Mouse (Mus musculus) C2C12 (cell line): ENCODE results near the gene B3galt1. TPM values are rescaled to one million over a fixed set of nuclear protein-coding genes. Genes with fewer than 3 reads are reported as not detected.

Experiments used
- H3K27me3 ChIP-seq: one replicate; pipeline ENCODE4 v1.6.1; 2011; ENCODE audit not compliant: control insufficient read depth, insufficient read depth, insufficient read length
- H3K36me3 ChIP-seq: one replicate; pipeline ENCODE4 v1.6.1; 2011; ENCODE audit not compliant: control insufficient read depth, insufficient read depth
- H3K4me3 ChIP-seq: one replicate; pipeline ENCODE4 v1.5.1; 2011; ENCODE audit warnings: mild to moderate bottlenecking, control low read depth; ENCODE audit not compliant: poor library complexity, insufficient read depth, severe bottlenecking
- H3K79me2 ChIP-seq: one replicate; pipeline ENCODE4 v1.6.1; 2011; ENCODE audit not compliant: control insufficient read depth, insufficient read depth
- H3K79me3 ChIP-seq: one replicate; pipeline ENCODE4 v1.6.1; 2011; ENCODE audit warnings: low read depth, control low read depth
- H3ac ChIP-seq: one replicate; pipeline ENCODE3; 2011; ENCODE audit warnings: low read depth; ENCODE audit not compliant: control insufficient read depth, insufficient read length
- CEBPB ChIP-seq: IDR thresholded peaks from one replicate; pipeline ENCODE4 v1.6.1; 2011; ENCODE audit warnings: low read depth, mild to moderate bottlenecking, control low read depth, moderate library complexity
- CTCF ChIP-seq: IDR thresholded peaks from one replicate; pipeline ENCODE4 v1.5.1; 2011; ENCODE audit not compliant: control insufficient read depth, insufficient read depth, insufficient read length
- FOSL1 ChIP-seq: IDR thresholded peaks from one replicate; pipeline ENCODE4 v1.8.0; 2011; ENCODE audit warnings: mild to moderate bottlenecking, low read length; ENCODE audit not compliant: poor library complexity, insufficient read depth, severe bottlenecking
- MAX ChIP-seq: IDR thresholded peaks from one replicate; pipeline ENCODE4 v1.6.1; 2011; ENCODE audit warnings: mild to moderate bottlenecking, control low read depth
- MYOD1 ChIP-seq: IDR thresholded peaks from one replicate; pipeline ENCODE4 v1.6.1; 2011; ENCODE audit warnings: low read depth; ENCODE audit not compliant: control insufficient read depth, insufficient read length
- MYOG ChIP-seq: IDR thresholded peaks from one replicate; pipeline ENCODE4 v1.6.1; 2011; ENCODE audit not compliant: control insufficient read depth, insufficient read length; ENCODE audit errors: extremely low read depth
- USF1 ChIP-seq: IDR thresholded peaks from one replicate; pipeline ENCODE4 v1.6.1; 2011; ENCODE audit warnings: low read depth, mild to moderate bottlenecking, control low read depth, moderate library complexity
- polyA plus RNA-seq: library from polyadenylated mRNA; unstranded; fragments of >200 nt; fragmentation: generic; extraction: Trizol; gene quantifications from one replicate; pipeline ENCODE4 v1.2.1, GENCODE M21; 2012; ENCODE audit warnings: missing spikeins

Gene B3galt1
- polyA plus RNA-seq, 1 experiment, result 1.4 TPM

- H3K79me2 ChIP-seq, result no peaks in the 10 kb centered on the region
- H3K79me3 ChIP-seq, result no peaks in the 10 kb centered on the region
- TF ChIP-seq USF1 (no peak), CEBPB (no peak), MYOD1 (no peak), MYOG (no peak), FOSL1 (no peak), CTCF (no peak), MAX (no peak)
- H3ac ChIP-seq, result no peak overlapping the region
- H3K27me3 ChIP-seq, result no peaks in the 10 kb centered on the region
- H3K4me3 ChIP-seq, result no peak overlapping the region
- H3K36me3 ChIP-seq, result no peaks in the 10 kb centered on the region
Observed at GRCm38 (mm10) chr2:67657372-67657771, 91.7 kb downstream of the B3galt1 start.

DNA sequence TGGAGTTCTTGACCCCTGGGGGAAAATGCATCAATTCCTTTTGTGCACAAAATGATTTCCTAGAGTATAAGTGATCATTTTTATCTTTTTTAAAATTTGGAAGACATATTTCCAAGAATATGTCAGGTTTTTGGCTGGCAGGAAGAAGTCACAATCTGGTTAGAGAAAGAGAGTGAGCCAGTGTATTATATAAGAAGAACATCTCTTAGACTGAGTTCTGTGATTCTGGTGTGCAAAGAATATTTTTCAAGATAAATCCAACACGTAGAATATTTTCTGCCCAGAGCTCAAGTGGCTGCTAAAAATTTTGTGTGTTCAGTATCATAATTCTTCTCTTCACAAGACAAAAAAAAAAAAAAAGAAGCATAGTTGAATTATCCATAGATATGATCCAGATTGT, 92.4 kb downstream of the B3galt1 start:
- Histone ChIP-seq H3K79me3 (no peaks in the 10 kb centered on the region), H3K27me3 (no peaks in the 10 kb centered on the region), H3ac (no peak overlapping the region), H3K36me3 (no peaks in the 10 kb centered on the region), H3K4me3 (no peak overlapping the region), H3K79me2 (no peaks in the 10 kb centered on the region)
- TF ChIP-seq CTCF, result no peak

DNA sequence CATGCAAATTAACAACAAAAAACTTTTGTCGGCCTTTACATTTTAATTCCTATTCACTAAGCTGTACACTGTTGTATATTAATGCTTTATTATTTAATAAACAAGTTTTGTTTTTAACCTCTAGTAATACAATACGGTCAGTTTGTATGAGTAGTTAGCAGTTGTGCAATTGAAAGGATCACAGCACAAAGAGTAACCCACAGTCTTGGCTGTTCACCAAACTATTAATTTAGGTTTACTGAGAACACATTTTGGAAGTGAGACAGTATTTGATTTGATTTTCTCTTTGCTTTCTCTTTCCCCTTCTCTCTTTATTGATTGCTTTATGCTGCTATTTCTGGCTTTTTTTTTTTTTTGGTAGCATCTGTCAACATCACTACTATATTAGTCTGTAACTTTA, 106.0 kb downstream of the B3galt1 start:
- no peaks in the 10 kb centered on the region for H3K27me3 ChIP-seq
- H3K4me3 ChIP-seq, result no peak overlapping the region
- H3K79me2 ChIP-seq, result no peaks in the 10 kb centered on the region
- no peak for TF ChIP-seq USF1
- no peak for TF ChIP-seq CTCF
- TF ChIP-seq CEBPB, result peak; percentile 92
- TF ChIP-seq MYOG, result no peak
- TF ChIP-seq MYOD1, result no peak
- TF ChIP-seq MAX, result no peak
- TF ChIP-seq FOSL1, result no peak
- H3K36me3 ChIP-seq, result no peaks in the 10 kb centered on the region
- no peak overlapping the region for H3ac ChIP-seq
- H3K79me3 ChIP-seq, result no peaks in the 10 kb centered on the region

DNA sequence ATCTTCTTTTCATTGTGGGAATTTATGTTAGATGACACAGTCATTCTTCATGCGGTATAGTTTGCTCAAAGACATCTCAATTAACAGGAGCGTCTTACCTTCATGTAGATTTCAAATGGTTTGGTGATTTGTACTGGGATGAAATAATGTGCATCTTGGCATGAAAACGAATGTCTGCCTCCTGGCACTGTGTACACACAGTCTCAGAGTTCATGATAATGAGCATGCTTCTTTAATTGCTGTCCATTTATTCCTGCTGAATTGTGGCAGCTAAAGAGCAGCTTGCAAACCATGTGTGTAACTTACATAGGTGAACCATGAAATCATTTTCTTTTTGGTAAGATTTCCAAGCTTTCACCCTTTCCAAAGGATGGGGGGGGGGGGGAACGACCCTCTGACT, 112.0 kb downstream of the B3galt1 start:
- Histone ChIP-seq H3K4me3 (no peak overlapping the region), H3K27me3 (no peaks in the 10 kb centered on the region), H3K79me3 (no peaks in the 10 kb centered on the region), H3K79me2 (no peaks in the 10 kb centered on the region), H3ac (no peak overlapping the region), H3K36me3 (no peaks in the 10 kb centered on the region)
- TF ChIP-seq CTCF, result no peak
- no peak for TF ChIP-seq MYOD1
- no peak for TF ChIP-seq MAX

DNA sequence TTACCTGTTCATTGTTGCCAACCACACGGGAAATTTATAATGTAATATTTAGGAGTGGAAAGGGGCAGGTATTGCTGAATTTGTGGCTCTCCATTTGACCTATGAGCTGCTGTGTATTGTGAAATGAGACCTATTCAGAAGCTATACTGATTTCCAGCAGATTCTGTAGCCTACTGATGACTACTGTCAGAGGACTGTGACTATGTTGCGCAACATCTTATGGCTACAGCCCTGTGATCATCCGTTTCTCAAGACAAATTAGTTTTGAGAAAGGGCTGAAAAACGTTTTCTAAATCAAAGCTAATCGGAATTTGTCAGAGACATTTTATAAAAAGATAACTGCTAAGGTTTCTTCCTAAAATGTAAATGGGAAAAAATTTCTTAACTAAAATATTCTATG, 158.6 kb downstream of the B3galt1 start:
- no peaks in the 10 kb centered on the region for H3K27me3 ChIP-seq

GRCm38 (mm10) chr2:67730771-67731170, 165.1 kb downstream of the B3galt1 start:
- no peaks in the 10 kb centered on the region for H3K36me3 ChIP-seq
- H3K79me2 ChIP-seq, result no peaks in the 10 kb centered on the region
- no peak overlapping the region for H3K4me3 ChIP-seq
- H3ac ChIP-seq, result no peak overlapping the region
- TF ChIP-seq MAX (no peak), USF1 (no peak), CEBPB (no peak)
- no peaks in the 10 kb centered on the region for H3K27me3 ChIP-seq
- no peaks in the 10 kb centered on the region for H3K79me3 ChIP-seq

More for the DNA sequence above, 158.6 kb downstream of the B3galt1 start:
- no peaks in the 10 kb centered on the region for H3K79me3 ChIP-seq
- H3K79me2 ChIP-seq, result no peaks in the 10 kb centered on the region
- no peak overlapping the region for H3K4me3 ChIP-seq
- no peak overlapping the region for H3ac ChIP-seq
- no peaks in the 10 kb centered on the region for H3K36me3 ChIP-seq
- TF ChIP-seq CEBPB, result peak; percentile 77
- no peak for TF ChIP-seq MAX

GRCm38 (mm10) chr2:67751585-67751984, 185.9 kb downstream of the B3galt1 start:
- no peak for TF ChIP-seq MYOG
- no peak for TF ChIP-seq CEBPB
- no peak for TF ChIP-seq USF1
- TF ChIP-seq MYOD1, result no peak
- no peak for TF ChIP-seq MAX
- TF ChIP-seq FOSL1, result no peak
- no peak for TF ChIP-seq CTCF

More at GRCm38 (mm10) chr2:67751585-67751984, 185.9 kb downstream of the B3galt1 start:
- H3K27me3 ChIP-seq, result no peaks in the 10 kb centered on the region
- no peaks in the 10 kb centered on the region for H3K36me3 ChIP-seq
- no peak overlapping the region for H3K4me3 ChIP-seq
- no peaks in the 10 kb centered on the region for H3K79me2 ChIP-seq
- no peaks in the 10 kb centered on the region for H3K79me3 ChIP-seq
- no peak overlapping the region for H3ac ChIP-seq
